Mouse (Mus musculus): ENCODE measurements around the gene Aen.

DNA sequence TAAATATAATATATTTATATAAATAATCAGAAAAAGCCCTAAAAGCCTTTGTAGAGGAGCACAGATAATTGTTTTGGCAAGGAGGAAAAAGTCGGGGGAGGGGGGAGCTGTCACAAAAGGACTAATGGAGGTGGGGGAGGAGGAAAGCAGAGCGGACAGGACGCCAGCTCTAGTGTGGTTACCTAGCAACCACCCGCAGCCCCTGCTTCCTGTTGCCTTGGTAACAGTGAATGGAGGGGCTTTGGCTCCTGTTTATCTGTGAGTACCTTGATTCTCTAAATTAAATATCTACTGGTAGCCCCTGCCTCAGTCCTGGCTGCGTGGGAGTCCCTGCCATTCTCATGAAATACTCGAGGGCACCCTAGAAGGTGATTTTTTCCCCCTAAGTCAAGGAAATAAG lies 11.5 kb upstream of the Aen start:
- no peak for TF ChIP-seq FOSL1 (IDR thresholded peaks at IDR 0.05; ENCODE audit: insufficient read depth, low read length, poor library complexity, severe bottlenecking)
- no peak for TF ChIP-seq CTCF (IDR thresholded peaks at IDR 0.05; ENCODE audit: control insufficient read depth, insufficient read depth, insufficient read length)
- no peak for TF ChIP-seq MYOD1 (IDR thresholded peaks at IDR 0.05; ENCODE audit: control insufficient read depth, insufficient read length, low read depth)
- TF ChIP-seq MAX (IDR thresholded peaks at IDR 0.05), result no peak
